Mouse (Mus musculus) hematopoietic stem cell, adult 5-6 weeks (primary cell): ENCODE results near the gene Actr3b. TPM values are rescaled to one million over a fixed set of nuclear protein-coding genes. Genes with fewer than 3 reads are reported as not detected.
"Not testable (repeated sequence)": the region's sequence is repeated elsewhere in the genome, so short reads cannot be mapped to it uniquely, and the experiment has no call there.

Source experiments
- ATAC-seq, 2 experiments: fragments of 125-278 bp in 1 of 2; replicated peaks in 1 of 2; 2 replicates each; pipeline ENCODE4 v1.8.0; 2016 to 2017; ENCODE audit warnings: inconsistent platforms in 2 of 2, mild to moderate bottlenecking in 2 of 2, moderate number of reproducible peaks in 2 of 2, low read depth in 1 of 2, moderate TSS enrichment in 1 of 2; ENCODE audit not compliant: low FRiP score in 2 of 2, poor library complexity in 2 of 2, severe bottlenecking in 2 of 2, insufficient read depth in 1 of 2, low TSS enrichment in 1 of 2
- total RNA-seq: library from RNA; stranded (forward); fragments of 172-1452, 232-1000 nt; gene quantifications from 2 replicates; pipeline ENCODE4 v1.2.3, GENCODE M21; 2017

Gene Actr3b
- 0.44 TPM in 1 of 2 replicates, not detected in the other for total RNA-seq

DNA sequence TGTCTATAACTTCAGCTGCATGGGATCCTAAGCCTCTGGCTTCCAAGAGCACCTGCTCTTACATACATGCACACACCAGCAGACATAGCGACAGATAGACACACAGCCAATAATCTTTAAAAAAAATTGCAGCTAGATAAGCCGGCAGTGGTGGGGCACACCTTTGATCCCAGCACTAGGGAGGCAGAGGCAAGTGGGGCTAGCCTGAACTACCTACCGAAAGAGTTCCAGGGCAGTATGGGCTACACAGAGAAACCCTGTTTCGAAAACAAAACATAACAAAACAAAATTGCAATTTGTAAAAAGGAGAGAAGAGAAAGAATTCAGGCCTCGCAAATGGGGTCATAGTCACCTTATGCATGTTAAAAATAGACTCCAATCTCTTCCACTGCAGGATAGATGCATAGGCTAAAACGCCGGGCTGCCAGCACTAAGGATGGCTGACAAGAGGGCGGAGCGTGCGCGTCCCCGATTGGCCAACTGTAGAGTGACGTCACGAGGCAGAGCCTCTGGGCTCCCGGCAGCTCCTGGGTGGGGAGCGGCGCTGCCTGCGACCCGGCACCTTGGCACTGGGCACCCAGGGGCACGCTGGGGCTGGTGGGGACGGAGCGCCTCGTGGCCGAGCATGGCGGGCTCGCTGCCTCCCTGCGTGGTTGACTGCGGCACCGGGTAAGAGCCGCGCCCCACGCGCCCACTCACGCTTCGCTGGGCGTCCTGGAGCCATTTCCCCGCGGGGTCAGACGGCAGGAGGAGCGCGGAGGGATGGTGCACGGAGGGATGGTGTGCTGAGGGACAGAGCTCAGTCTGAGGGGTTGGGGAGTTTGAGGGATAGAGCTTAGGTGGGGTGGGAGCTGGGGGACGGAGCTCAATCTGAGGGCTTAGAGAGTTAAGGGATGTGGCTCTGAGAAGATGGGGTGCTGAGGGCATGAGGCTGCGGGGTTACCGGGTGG is at the start of gene Actr3b:
Actr3b (plus strand) TSS at position 538 of the 950 bp plus-strand sequence.
- peak; percentile 94 to 98 for ATAC-seq

DNA sequence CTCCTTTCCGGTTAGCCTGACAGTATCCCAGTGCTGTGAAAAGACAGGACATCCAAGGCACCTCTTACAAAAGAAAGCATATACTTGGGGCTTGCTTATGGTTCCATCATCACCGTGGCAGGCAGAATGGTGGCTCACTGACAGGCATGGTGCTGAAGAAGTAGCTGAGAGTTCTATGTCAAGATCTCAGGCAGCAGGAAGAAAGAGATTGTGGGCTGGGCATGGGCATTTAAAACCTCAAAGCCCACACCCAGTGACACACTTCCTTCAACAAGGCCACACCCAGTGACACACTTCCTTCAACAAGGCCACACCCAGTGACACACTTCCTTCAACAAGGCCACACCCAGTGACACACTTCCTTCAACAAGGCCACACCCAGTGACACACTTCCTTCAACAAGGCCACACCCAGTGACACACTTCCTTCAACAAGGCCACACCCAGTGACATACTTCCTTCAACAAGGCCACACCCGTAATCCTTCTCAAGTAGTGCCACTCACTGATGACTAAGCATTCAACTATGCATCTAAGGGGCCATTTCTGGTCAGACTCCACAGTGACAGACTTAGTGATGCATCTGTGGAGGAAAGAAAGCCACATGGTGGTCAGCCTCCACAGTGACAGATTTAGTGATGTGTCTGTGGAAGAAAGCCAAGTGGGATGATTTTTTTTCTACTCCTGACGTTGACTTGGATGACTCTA is 46.6 kb upstream of the Actr3b start:
- not testable (repeated sequence) for ATAC-seq

DNA sequence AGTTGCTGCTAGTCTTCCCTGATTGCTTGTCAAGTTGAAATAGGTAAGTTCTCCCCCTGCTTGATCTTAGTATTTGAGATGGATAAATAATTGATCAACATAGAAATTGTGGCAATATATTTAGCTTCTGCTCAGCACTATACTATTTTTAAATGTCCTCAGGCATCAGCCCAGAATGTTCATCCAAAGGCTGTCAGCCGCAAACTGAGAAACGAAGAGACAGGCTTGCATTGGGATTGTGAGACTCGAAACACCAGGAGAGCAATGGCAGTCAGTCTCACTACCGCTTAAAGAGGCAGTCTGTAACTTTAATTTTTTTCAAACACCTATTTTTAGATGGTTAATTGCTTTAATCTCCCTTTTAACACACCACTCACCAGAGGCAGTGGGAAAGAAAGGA is 40.4 kb upstream of the Actr3b start:
- ATAC-seq = no peak

DNA sequence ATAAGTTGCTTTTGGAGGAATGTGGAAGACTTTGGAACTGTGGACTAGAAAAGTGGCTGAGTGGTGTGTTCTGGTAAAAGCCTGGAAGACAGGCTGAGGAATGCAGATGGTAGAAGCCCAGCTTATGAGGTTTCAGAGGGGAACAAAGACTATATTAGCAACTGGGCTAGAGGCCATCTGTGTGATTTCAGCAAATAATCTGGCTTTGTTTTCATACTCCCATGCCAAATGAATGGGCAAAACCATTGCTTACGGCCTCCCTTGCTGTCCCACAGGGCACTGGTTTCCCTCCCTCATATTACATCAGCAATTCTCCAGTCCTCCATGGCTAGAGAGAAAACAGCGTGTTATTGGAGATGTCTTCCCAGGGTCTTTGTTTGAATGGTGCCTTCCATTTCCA is 36.8 kb upstream of the Actr3b start:
- ATAC-seq = no peak

DNA sequence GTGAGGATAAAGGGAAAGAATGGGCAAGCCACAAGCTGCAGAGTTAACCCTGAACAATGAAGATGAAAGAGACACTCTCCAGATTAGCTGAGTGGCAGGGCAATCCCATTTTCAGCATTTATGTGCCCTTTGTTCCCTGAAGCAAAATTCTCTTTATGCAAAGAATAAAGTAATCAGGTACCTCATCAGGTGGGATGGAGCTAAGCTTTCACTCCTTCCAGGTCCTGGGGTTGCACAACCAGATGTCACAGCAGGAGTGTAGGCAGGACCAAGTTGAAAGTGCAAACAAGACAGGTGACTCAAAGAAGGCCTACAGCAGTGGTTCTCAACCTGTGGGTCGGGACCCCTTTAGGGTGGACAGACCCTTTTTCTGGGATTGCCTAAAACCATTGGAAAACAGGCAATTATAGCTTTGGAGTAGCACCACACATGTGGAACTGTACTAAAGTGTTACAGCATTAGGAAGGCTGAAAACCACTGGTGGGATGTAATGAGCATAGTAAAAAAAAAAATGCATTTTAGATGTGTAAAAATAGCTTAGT is 35.6 kb upstream of the Actr3b start:
- ATAC-seq = no peak

DNA sequence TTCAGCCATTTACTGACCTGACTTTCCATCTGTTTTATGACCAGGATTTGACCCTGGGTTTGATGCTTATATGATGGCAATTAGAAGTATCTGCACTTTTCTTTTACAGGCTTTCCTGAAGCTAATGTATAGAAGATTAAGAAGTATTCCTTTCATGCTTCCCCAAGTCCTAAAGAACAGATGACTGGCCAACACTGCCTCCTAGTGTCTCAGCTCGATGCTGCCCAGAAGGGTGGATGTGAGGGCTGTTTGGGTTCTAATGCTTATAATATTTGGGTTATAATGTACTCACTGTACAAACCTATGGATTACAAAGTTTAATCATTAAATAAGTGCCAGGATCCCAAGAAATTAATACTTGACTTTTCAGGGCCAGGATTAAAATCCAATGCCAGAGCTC is 25.5 kb upstream of the Actr3b start:
- no peak for ATAC-seq

DNA sequence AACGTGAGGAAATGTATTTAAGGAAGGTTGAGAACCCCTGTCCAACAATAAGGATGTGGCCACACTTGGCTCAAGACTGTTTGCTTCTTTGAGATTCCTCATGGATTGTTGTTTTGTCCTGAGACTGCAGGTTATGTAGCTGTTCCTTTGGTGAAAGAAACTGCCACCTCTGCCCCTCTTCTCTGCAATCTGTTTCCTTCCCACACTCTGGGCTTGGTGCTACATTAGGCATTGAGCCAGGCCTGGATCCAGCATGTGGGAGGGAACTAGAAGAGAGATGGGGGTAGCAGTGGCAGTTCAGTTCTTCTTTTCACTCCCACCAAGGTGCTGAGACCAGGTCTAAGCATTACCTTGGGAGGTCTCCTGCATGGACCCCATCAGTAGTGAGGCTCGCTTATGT is 23.9 kb upstream of the Actr3b start:
- no peak for ATAC-seq

DNA sequence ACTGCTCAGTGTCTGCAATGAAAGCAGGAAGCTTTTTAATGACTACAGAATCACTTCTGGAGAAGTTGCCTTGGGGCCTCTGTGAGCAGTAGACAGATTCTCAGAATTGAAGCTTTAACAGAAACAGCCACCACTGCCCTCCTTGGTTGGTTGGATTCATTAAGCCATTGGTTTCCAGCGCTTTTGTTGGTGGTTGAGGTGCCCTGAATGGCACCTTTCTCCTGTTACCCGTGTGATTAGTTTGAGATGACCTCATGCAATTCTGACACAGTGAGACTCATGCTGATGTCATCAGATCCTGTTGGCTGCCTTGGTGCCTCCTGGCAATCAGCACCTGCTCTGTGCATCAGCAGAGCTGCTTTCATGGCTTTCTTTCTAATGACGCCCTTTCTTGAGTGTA is 21.3 kb upstream of the Actr3b start:
- no peak for ATAC-seq

DNA sequence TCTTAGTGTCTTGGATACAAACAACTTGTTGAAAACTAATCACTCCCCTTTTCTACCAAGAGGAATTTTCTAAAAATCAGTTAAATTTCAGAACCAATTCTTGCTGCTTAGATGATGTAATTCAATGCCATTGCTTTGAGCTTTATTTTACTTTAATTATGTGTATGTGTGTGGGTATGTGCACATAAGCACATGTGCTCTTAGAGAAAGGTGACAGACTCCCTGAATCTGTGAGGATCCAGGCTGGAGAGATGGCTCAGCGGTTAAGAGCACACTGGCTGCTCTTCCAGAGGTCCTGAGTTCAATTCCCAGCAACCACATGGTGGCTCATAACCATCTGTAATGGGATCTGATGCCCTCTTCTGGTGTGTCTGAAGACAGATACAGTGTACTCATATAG is 20.9 kb upstream of the Actr3b start:
- ATAC-seq = not testable (repeated sequence)

DNA sequence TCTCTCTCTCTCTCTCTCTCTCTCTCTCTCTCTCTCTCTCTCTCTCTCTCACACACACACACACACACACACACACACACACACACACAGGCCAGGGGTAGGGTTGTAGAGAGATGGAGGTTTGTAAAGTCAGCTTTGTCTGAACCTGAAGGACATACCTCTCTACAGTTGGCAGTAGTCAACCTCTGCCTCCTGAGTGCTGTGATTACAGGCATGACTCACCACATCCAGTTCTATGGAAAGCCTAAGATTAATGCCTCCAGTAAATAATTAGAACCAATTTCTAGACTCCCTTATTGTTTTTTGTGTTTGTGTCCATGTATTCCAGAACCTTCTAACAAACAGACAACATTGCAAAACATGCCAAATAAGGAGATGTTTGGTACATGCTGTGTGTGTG is 11.9 kb upstream of the Actr3b start:
- no peak for ATAC-seq

DNA sequence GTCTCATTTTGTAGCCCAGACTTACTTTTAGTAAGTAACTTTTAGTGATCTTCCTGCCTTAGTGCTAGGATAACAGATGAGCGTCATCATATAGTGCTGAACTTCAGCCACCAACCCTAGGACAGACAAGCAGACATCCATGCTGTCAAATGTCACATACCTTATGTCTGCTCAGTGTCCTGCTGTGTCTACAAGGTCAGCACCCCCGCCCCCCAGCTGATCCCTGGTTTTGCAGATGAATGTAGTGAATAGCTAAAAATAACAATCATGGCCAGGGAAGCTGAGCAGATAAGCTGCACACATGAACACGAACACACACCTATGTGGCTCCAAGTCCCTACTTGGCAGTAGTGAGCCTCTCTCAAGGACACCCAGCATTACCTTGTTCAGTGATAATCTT is 11.2 kb upstream of the Actr3b start:
- no peak for ATAC-seq

DNA sequence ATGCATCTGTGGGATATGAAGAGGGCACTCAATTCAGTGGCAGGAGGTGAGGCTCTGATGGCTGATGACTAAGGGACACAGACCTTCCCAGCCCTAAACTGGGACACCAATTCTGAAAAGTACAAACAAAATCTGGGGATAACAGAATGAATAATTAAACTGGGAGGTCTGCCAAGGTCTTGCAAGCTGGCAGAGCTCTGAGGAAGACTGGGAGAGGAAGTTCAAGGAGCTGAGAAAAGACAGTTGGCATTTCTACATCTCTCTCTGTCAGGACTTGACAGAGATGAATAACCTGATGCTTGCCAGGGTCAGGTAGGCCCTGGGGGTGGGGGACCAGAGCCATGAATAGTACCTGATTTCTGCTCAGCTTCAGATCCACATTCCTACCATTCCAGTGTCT is 8.2 kb upstream of the Actr3b start:
- no peak for ATAC-seq

DNA sequence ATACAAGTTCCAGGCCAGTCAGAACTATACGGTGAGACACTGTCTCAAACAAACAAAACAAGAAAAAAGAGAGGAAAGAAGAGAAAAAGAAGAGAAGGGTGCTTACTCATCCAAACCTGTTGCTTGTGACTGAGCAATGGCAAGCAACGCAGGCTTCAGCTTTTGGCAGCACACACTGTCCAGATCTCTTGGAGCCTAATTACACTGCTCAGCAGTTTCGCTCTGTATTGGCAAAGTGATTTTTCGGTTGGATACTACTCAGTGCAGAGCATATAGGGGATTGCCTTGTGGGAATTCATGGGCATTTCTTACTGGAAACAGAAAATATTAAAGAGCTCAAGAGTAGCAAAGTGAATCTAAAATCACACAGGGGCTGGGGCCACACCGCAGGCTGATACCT is 6.9 kb upstream of the Actr3b start:
- no peak for ATAC-seq

DNA sequence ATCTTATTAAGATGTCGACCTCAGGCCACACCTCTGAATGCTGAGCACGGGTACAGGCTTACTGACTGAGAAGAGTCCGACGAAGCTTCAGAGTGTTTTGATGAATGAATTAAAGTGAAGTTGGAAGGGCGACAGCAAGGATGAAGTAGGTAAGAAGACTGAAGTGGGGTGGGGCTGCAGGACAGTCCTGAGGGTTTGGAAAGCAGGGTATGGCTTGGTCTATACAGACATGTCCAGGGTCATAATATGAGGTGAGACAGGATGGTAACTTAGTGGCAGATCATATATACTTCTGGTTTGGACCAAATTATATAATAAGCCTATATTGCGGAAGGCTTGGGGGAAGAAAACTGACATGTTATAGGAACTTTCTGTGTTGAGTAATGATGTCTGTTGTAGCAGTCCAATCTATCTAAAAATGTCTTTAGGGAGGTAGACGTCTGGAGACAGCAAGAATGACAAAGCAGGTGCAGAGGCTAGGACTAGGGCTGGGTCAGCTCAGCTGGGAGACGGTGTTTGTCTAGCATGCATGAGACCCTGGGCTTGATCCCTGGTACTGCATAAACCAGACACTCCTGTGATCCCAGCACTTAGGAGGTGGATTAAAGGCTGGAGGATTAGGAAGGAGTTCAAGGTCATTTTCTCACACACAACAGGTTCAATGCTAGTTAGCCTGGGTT is 6.1 kb upstream of the Actr3b start:
- ATAC-seq = no peak

DNA sequence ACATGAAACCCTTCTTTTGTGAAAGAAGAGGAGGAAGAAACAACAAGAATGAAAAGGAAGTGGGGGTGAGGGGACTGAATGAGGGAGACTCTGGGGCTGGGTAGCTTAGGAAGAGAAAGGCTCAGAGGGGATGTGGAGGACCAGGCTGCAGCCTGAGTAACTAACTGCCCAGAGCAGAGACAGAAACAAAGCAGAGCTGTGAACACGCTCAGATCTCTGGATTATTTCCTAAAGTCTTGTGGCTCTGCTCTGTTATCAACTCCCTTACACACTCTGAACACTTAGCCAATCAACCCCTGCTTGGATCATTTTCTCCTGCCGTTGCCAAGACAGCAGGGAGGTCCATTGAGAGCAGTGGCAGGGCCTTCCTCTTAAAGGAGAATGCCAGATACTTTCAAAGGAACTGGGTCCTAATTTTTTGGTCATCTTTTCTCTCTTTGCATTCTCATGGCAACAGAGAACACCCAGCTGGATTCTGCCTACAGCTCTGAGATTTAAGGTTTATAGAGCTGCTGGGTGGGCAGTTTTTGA is 5.5 kb upstream of the Actr3b start:
- ATAC-seq = no peak

DNA sequence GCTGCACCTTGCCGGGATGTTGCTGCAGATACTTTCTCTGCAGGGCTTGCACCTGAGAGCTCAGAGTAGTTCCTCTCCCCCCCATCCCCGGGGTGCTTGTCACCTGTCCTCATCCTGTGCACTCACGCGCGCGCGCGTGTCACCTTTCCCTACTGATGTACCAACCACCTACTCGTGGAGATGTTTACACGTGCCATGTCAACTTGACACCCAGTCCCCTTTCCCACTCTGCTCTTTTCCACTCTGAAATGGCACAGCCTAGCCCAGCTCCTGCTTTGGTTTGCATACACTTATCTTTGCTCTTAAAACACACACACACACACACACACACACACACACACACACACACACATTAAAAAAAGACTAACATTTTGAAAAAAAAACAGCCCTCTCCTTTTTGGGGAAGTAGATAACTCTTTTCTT is 624 bp downstream of the Actr3b start:
- 0 out of 4 replicates have a peak, but pooled peaks of 1 of the 2 experiments have one; percentile 14 for ATAC-seq

DNA sequence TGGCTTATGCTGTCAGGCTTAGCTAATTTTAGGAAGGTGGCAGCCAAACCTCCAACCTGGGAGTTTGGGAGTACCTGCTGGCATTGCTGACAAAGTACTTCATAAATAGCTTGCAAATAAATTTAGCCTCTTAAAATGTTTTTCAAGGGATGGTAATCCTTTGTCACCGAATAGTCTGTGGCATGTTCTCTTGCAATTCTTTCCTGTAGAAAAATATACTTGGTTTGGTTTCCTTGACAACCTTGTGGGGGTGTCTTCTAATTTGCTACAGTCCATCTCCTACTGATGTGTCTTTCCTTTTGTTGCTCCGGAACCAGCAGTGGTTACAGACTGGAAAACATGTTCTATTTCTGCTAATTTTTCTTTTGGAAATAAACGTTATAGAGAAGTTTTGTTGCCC is 1.1 kb downstream of the Actr3b start:
- no peak for ATAC-seq
